Mouse (Mus musculus) thymus, adult 2 months (tissue): ENCODE measurements at regions not wholly inside any gene's neighbourhood (a gene's known extent, or its start where the extent isn't known, plus 50 kb on each side); places are given as distances from the start of the nearest gene placed in this dataset.
A peak's percentile ranks its signal among the peaks of the same experiment; 100 is the strongest.

Experiments used
- DNase-seq: peaks from one replicate; pipeline ENCODE4 v3.0.0; 2021
- H3K27ac ChIP-seq: fragments of 200-500 bp; 2 replicates; pipeline ENCODE4 v1.5.1; 2012; ENCODE audit warnings: low read length, control low read depth; ENCODE audit not compliant: control insufficient read depth, insufficient read depth
- H3K27me3 ChIP-seq: fragments of 200-500 bp; 2 replicates; pipeline ENCODE4 v1.6.1; 2012; ENCODE audit warnings: mild to moderate bottlenecking, low read length, moderate library complexity, mixed read lengths; ENCODE audit not compliant: control insufficient read depth, insufficient read depth
- H3K36me3 ChIP-seq: fragments of 200-500 bp; 2 replicates; pipeline ENCODE4 v1.6.1; 2012; ENCODE audit warnings: mild to moderate bottlenecking, low read length, moderate library complexity; ENCODE audit not compliant: control insufficient read depth, insufficient read depth
- H3K4me1 ChIP-seq: fragments of 200-500 bp; replicated peaks from 2 replicates; pipeline ENCODE4 v1.6.1; 2012; ENCODE audit warnings: low read length; ENCODE audit not compliant: control insufficient read depth, insufficient read depth
- H3K4me3 ChIP-seq: fragments of 200-500 bp; 2 replicates; pipeline ENCODE4 v1.5.1; 2012; ENCODE audit warnings: mild to moderate bottlenecking, low read length, control low read depth, moderate library complexity; ENCODE audit not compliant: control insufficient read depth, insufficient read depth
- CTCF ChIP-seq: fragments of 200-500 bp; IDR thresholded peaks from 2 replicates; pipeline ENCODE4 v1.5.1; 2012; ENCODE audit warnings: mild to moderate bottlenecking, control low read depth, low read length, moderate library complexity, borderline replicate concordance; ENCODE audit not compliant: control insufficient read depth, poor library complexity, insufficient read depth; ENCODE audit errors: extremely low read depth
- POLR2A ChIP-seq: fragments of 200-500 bp; IDR thresholded peaks from 2 replicates; pipeline ENCODE4 v1.6.1; 2012; ENCODE audit warnings: mild to moderate bottlenecking, low read length, control low read depth, moderate library complexity; ENCODE audit not compliant: control insufficient read depth, poor library complexity, insufficient read depth; ENCODE audit errors: extremely low read depth
- WGBS: fragments of 180-500 bp; shearing (Covaris S2); methylation state at CpG from one replicate; pipeline ENCODE4 v1.1.7; 2018; 5-methylcytosine and 5-hydroxymethylcytosine counted together

- DNase-seq, result no peak
- TF ChIP-seq POLR2A (no peak), CTCF (no peak)
- 69% methylated on average over 5 of the region's 5 CpGs for WGBS
- Histone ChIP-seq H3K4me3 (no peak overlapping the region), H3K27ac (no peak overlapping the region), H3K27me3 (no peaks in the 10 kb centered on the region), H3K4me1 (no peaks in the 10 kb centered on the region), H3K36me3 (no peaks in the 10 kb centered on the region)
Observed at GRCm38 (mm10) chr11:48605223-48605824, 194.8 kb upstream of the Rack1 start.

DNA sequence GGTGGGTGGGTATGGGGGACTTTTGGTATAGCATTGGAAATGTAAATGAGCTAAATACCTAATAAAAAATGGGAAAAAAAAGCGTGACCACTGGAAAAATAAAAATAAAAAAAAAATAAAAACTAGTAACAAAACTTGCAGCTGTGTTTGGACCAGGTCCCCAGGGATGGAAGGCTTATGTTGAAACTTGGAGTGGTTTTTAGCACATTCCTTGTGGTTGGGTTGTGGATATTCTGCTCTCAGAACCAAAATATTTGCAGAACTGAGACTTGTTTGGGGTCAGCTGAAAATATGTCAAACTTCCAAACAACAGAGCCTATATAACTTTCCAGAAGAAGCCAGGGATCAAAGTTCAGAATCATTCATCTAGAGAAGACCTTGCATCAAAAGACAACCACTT, 199.0 kb upstream of the Rack1 start:
- H3K4me3 ChIP-seq, result no peak overlapping the region
- H3K27ac ChIP-seq, result no peak overlapping the region
- no peak for DNase-seq
- H3K27me3 ChIP-seq, result no peaks in the 10 kb centered on the region; the same call in 1 of the 2 replicates
- H3K36me3 ChIP-seq, result no peaks in the 10 kb centered on the region
- 73% methylated on average over 1 of the region's 1 CpGs for WGBS
- no peaks in the 10 kb centered on the region for H3K4me1 ChIP-seq
- no peak for TF ChIP-seq POLR2A
- TF ChIP-seq CTCF, result no peak

- Histone ChIP-seq H3K4me1 (no peaks in the 10 kb centered on the region), H3K36me3 (no peaks in the 10 kb centered on the region), H3K4me3 (no peak overlapping the region), H3K27ac (no peak overlapping the region), H3K27me3 (no peaks in the 10 kb centered on the region; the same call in 1 of the 2 replicates)
- 71% methylated on average over 5 of the region's 5 CpGs for WGBS
- TF ChIP-seq POLR2A (no peak), CTCF (no peak)
- no peak for DNase-seq
Observed at GRCm38 (mm10) chr11:48599573-48600127, 200.5 kb upstream of the Rack1 start.

DNA sequence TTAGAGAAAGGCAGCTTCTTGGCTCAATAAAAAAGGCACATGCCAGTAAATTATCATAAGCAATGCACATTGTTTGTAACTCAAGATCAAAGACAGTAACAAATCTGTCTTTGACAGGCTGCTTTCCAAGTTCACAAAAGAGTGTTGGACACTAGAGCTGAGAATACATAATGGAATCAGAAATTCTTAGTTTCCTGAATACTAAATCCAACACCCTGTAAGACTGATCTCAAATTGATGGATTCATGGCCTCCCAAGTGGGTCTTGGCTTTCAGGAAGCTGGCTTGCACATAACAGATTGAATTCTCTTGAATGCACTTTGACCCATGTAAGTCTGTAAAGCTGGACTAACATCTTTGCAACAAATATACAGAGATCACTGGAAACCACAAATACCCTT, 201.1 kb upstream of the Rack1 start:
- Histone ChIP-seq H3K36me3 (no peaks in the 10 kb centered on the region), H3K27ac (no peak overlapping the region), H3K4me3 (no peak overlapping the region), H3K27me3 (no peaks in the 10 kb centered on the region; the same call in 1 of the 2 replicates), H3K4me1 (no peaks in the 10 kb centered on the region)
- TF ChIP-seq CTCF, result no peak
- DNase-seq, result no peak

- no peak overlapping the region for H3K27ac ChIP-seq
- WGBS, result 48% methylated on average over 5 of the region's 5 CpGs
- no peaks in the 10 kb centered on the region for H3K36me3 ChIP-seq
Observed at GRCm38 (mm10) chr11:48594429-48594828, 205.7 kb upstream of the Rack1 start.

GRCm38 (mm10) chr11:48588833-48589649, 211.1 kb upstream of the Rack1 start:
- WGBS, result 31% methylated on average over 9 of the region's 9 CpGs
- no peak for TF ChIP-seq CTCF
- TF ChIP-seq POLR2A, result no peak

More at GRCm38 (mm10) chr11:48594429-48594828, 205.7 kb upstream of the Rack1 start:
- H3K4me3 ChIP-seq, result no peak overlapping the region
- TF ChIP-seq CTCF, result no peak
- H3K4me1 ChIP-seq, result no peaks in the 10 kb centered on the region
- no peak for DNase-seq
- no peaks in the 10 kb centered on the region for H3K27me3 ChIP-seq

More at GRCm38 (mm10) chr11:48588833-48589649, 211.1 kb upstream of the Rack1 start:
- H3K27me3 ChIP-seq, result no peaks in the 10 kb centered on the region
- no peaks in the 10 kb centered on the region for H3K36me3 ChIP-seq
- no peak overlapping the region for H3K27ac ChIP-seq
- no peak overlapping the region for H3K4me3 ChIP-seq
- H3K4me1 ChIP-seq, result no peaks in the 10 kb centered on the region
- peak; percentile 10 for DNase-seq
